Mouse (Mus musculus) CH12.LX (cell line): Measurements from ENCODE around the gene Ppm1m. TPM values are rescaled to one million over a fixed set of nuclear protein-coding genes. Genes with fewer than 3 reads are reported as not detected.

ENCODE experiments used
- DNase-seq: peaks from one replicate; pipeline ENCODE4 v3.0.0-alpha.2; 2013; ENCODE audit errors: extremely low read depth
- H3K27ac ChIP-seq: 2 replicates; pipeline ENCODE4 v1.5.1; 2012; ENCODE audit warnings: low read depth, mild to moderate bottlenecking, control low read depth, moderate library complexity; ENCODE audit not compliant: insufficient read depth
- H3K27me3 ChIP-seq: replicated peaks from 2 replicates; pipeline ENCODE3; 2012; ENCODE audit warnings: inconsistent platforms
- H3K36me3 ChIP-seq, 2 experiments: replicated peaks in 1 of 2; 2 replicates each; pipeline versions ENCODE3 to v1.6.1; 2012; ENCODE audit warnings: inconsistent platforms in 1 of 2, low read length in 1 of 2, mild to moderate bottlenecking in 1 of 2, mixed read lengths in 1 of 2, moderate library complexity in 1 of 2; ENCODE audit not compliant: control insufficient read depth in 1 of 2, insufficient read depth in 1 of 2
- H3K4me1 ChIP-seq, 2 experiments: 2 replicates each; pipeline ENCODE4 v1.6.1; 2012; ENCODE audit warnings: inconsistent platforms in 1 of 2, moderate library complexity in 1 of 2; ENCODE audit not compliant: insufficient read depth in 2 of 2, control insufficient read depth in 1 of 2
- H3K4me2 ChIP-seq: 2 replicates; pipeline ENCODE4 v1.6.1; 2012; ENCODE audit warnings: low read depth, mild to moderate bottlenecking, control low read depth; ENCODE audit not compliant: poor library complexity, insufficient read depth, severe bottlenecking
- H3K4me3 ChIP-seq, 3 experiments: fragments of 150-350 bp in 1 of 3; sonication (generic) in 1 of 3; replicated peaks in 1 of 3; 2 replicates each; pipeline versions ENCODE3 to v1.5.1; 2011 to 2012; ENCODE audit warnings: low read depth in 2 of 3, low read length in 2 of 3, mild to moderate bottlenecking in 2 of 3, moderate library complexity in 2 of 3, control low read depth in 1 of 3, improper control_type of control experiment in 1 of 3, inconsistent platforms in 1 of 3, mixed read lengths in 1 of 3; ENCODE audit not compliant: poor library complexity in 1 of 3
- H3K79me2 ChIP-seq: replicated peaks from 2 replicates; pipeline ENCODE4 v1.6.1; 2012; ENCODE audit warnings: mild to moderate bottlenecking, moderate library complexity; ENCODE audit not compliant: control insufficient read depth, poor library complexity, insufficient read depth, severe bottlenecking; ENCODE audit errors: extremely low read depth
- H3K9ac ChIP-seq: 2 replicates; pipeline ENCODE4 v1.6.1; 2012; ENCODE audit warnings: low read depth, mild to moderate bottlenecking, control low read depth, moderate library complexity; ENCODE audit not compliant: insufficient read depth
- H3K9me3 ChIP-seq: replicated peaks from 2 replicates; pipeline ENCODE3; 2012; ENCODE audit warnings: low read length, inconsistent platforms, mixed read lengths
- CHD1 ChIP-seq: IDR thresholded peaks from 2 replicates; pipeline ENCODE4 v1.6.1; 2012; ENCODE audit warnings: low read depth, low read length, improper control_type of control experiment, inconsistent platforms
- CTCF ChIP-seq, 2 experiments: IDR thresholded peaks in 1 of 2; conservative IDR thresholded peaks in 1 of 2; 2 replicates each; pipeline ENCODE4 v1.5.1; 2011 to 2012; ENCODE audit warnings: low read depth in 2 of 2, low read length in 2 of 2, improper control_type of control experiment in 1 of 2, inconsistent platforms in 1 of 2, mild to moderate bottlenecking in 1 of 2, moderate library complexity in 1 of 2
- ELF1 ChIP-seq: IDR thresholded peaks from 2 replicates; pipeline ENCODE4 v1.6.1; 2014; ENCODE audit warnings: low read depth, mild to moderate bottlenecking, inconsistent platforms, low read length, improper control_type of control experiment
- EP300 ChIP-seq: IDR thresholded peaks from 2 replicates; pipeline ENCODE4 v1.6.1; 2011; ENCODE audit warnings: low read length, improper control_type of control experiment
- ETS1 ChIP-seq: conservative IDR thresholded peaks from 2 replicates; pipeline ENCODE4 v1.6.1; 2012; ENCODE audit warnings: low read depth, mild to moderate bottlenecking, inconsistent platforms, low read length, improper control_type of control experiment, moderate library complexity
- GABPA ChIP-seq: IDR thresholded peaks from 2 replicates; pipeline ENCODE4 v1.6.1; 2012; ENCODE audit warnings: low read depth, low read length, improper control_type of control experiment, inconsistent platforms; ENCODE audit not compliant: insufficient replicate concordance
- HCFC1 ChIP-seq: IDR thresholded peaks from 2 replicates; pipeline ENCODE4 v1.6.1; 2012; ENCODE audit warnings: low read depth, mild to moderate bottlenecking, inconsistent platforms, low read length, improper control_type of control experiment
- JUN ChIP-seq: IDR thresholded peaks from 2 replicates; pipeline ENCODE4 v1.6.1; 2011; ENCODE audit warnings: low read depth, mild to moderate bottlenecking, low read length, improper control_type of control experiment, moderate library complexity; ENCODE audit not compliant: insufficient read depth
- JUND ChIP-seq: conservative IDR thresholded peaks from 2 replicates; pipeline ENCODE4 v1.6.1; 2011; ENCODE audit warnings: low read depth, low read length, improper control_type of control experiment
- MAX ChIP-seq: IDR thresholded peaks from 2 replicates; pipeline ENCODE4 v1.6.1; 2011; ENCODE audit warnings: low read length, improper control_type of control experiment
- MAZ ChIP-seq: IDR thresholded peaks from 2 replicates; pipeline ENCODE4 v1.6.1; 2012; ENCODE audit warnings: low read depth, mild to moderate bottlenecking, inconsistent platforms, low read length, improper control_type of control experiment, moderate library complexity
- MEF2A ChIP-seq: IDR thresholded peaks from 2 replicates; pipeline ENCODE4 v1.6.1; 2014; ENCODE audit warnings: low read depth, mild to moderate bottlenecking, inconsistent platforms, low read length, improper control_type of control experiment, borderline replicate concordance
- MXI1 ChIP-seq: IDR thresholded peaks from 2 replicates; pipeline ENCODE4 v1.6.1; 2011; ENCODE audit warnings: mild to moderate bottlenecking, low read depth, low read length, improper control_type of control experiment
- NELFE ChIP-seq: IDR thresholded peaks from 2 replicates; pipeline ENCODE4 v1.6.1; 2011; ENCODE audit warnings: low read depth, low read length, improper control_type of control experiment
- PAX5 ChIP-seq: IDR thresholded peaks from 2 replicates; pipeline ENCODE4 v1.6.1; 2012; ENCODE audit warnings: low read length, inconsistent platforms, mixed read lengths
- POLR2A ChIP-seq: IDR thresholded peaks from 2 replicates; pipeline ENCODE4 v1.6.1; 2011; ENCODE audit warnings: low read depth, mild to moderate bottlenecking, improper control_type of control experiment, low read length
- RAD21 ChIP-seq: IDR thresholded peaks from 2 replicates; pipeline ENCODE4 v1.6.1; 2011; ENCODE audit warnings: low read depth, mild to moderate bottlenecking, low read length, improper control_type of control experiment, moderate library complexity
- SIN3A ChIP-seq: IDR thresholded peaks from 2 replicates; pipeline ENCODE4 v1.6.1; 2012; ENCODE audit warnings: low read length, improper control_type of control experiment, inconsistent platforms
- SMC3 ChIP-seq: IDR thresholded peaks from 2 replicates; pipeline ENCODE4 v1.6.1; 2011; ENCODE audit warnings: low read depth, low read length, improper control_type of control experiment
- USF1 ChIP-seq: IDR thresholded peaks from 2 replicates; pipeline ENCODE4 v1.6.1; 2014; ENCODE audit warnings: low read depth, mild to moderate bottlenecking, inconsistent platforms, low read length, improper control_type of control experiment
- dilution Hi-C: fragments of 300-500 bp; cut with MboI; formaldehyde crosslinking; loops from 2 replicates; pipeline ENCODE4 v1.14.3; 2020; ENCODE audit warnings: low sequenced_read_pairs; ENCODE audit not compliant: extremely low pct_unique_long_range_greater_than_20kb, extremely low pct_ligation_motif_present
- in situ Hi-C: fragments of 300-500 bp; cut with MboI; formaldehyde crosslinking; loops from 3 replicates; pipeline ENCODE4 v1.14.3; 2019; ENCODE audit warnings: low sequenced_read_pairs, low pct_ligation_motif_present, low pct_unique_long_range_greater_than_20kb, mixed read lengths
- polyA plus RNA-seq: library from polyadenylated mRNA; unstranded; fragments of >175 nt; gene quantifications from 2 replicates; pipeline ENCODE4 v1.2.1, GENCODE M21; 2012; ENCODE audit warnings: low read depth; ENCODE audit not compliant: insufficient read length
- total RNA-seq, 2 experiments: library from RNA; depleted of rRNA; stranded (reverse); fragments of 300-350 nt in 1 of 2; fragments of >200 nt in 1 of 2; gene quantifications; 2 replicates each; pipeline ENCODE4 v1.2.3; 2012 to 2014

Gene Ppm1m
- total and polyA plus RNA-seq, 3 experiments: 54.7 to 111 (median 86.0) TPM

GRCm38 (mm10) chr9:106157623-106157925 is 42.0 kb downstream of the Ppm1m start:
- TF ChIP-seq MAX (no peak), NELFE (no peak), EP300 (no peak), JUND (no peak), MEF2A (no peak), ELF1 (no peak), JUN (no peak), ETS1 (no peak), GABPA (no peak), RAD21 (no peak), CHD1 (no peak), PAX5 (no peak), USF1 (no peak), POLR2A (no peak), MAZ (no peak), MXI1 (no peak), SIN3A (no peak), SMC3 (no peak)
- TF ChIP-seq, all 38 proteins: peak for 0
- Histone ChIP-seq H3K4me1 (peaks cover 0 to 8% of the 10 kb centered on the region in 2 experiments; a peak in 3 of 4 replicates), H3K79me2 (no peaks in the 10 kb centered on the region), H3K9me3 (no peaks in the 10 kb centered on the region), H3K27ac (no peak overlapping the region), H3K4me3 (no peak overlapping the region), H3K9ac (no peak overlapping the region), H3K27me3 (peaks cover 1% of the 10 kb centered on the region), H3K36me3 (peaks cover 0 to 22% of the 10 kb centered on the region in 2 experiments), H3K4me2 (no peak overlapping the region)
- in situ Hi-C loops (loop anchor here (5.0 kb wide), 1 partner anchor 55 kb away; no protein-coding TSS in a partner anchor), dilution Hi-C loops (no loop called here)
- no peak for DNase-seq

DNA sequence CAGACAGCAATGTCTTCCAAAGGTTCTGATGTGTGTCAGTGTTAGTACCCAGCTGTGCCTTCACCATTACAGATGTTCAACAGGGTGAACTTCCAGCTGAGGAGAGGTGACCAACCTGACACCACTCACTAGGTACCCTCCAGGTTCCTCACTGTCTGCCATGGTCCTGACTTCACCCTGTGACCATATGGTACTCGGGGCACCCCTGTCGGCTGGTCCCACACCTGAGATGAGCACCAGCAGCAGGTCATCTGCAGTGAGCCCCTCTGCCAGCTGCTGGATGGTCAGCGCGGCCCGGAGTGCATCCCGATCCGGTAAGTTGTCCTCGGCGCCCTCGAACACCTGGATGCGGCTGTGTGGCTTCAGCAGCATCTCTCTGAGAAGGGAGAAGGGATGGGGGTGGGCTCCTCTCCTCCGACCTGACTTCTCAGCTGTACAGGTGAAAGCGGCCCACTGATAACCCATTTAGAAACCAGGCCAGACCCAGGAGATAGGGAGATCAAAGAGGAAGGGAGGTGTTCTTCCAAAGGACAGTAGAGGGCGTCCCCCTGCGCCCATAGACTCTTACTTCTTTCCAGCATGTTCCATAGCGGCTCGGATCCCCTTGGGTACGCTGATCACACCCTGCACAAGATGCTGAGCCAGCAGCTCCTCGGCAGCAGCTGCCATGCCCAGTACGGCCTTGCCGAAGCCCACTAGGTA is 42.5 kb downstream of the Ppm1m start:
- Histone ChIP-seq H3K9ac (no peak overlapping the region), H3K4me1 (peaks cover 0 to 8% of the 10 kb centered on the region in 2 experiments; a peak in 3 of 4 replicates), H3K9me3 (no peaks in the 10 kb centered on the region), H3K79me2 (no peaks in the 10 kb centered on the region), H3K27ac (no peak overlapping the region), H3K4me3 (no peak overlapping the region), H3K27me3 (peaks cover 6% of the 10 kb centered on the region), H3K36me3 (peaks cover 0 to 22% of the 10 kb centered on the region in 2 experiments), H3K4me2 (no peak overlapping the region)
- in situ Hi-C loops: loop anchor here (5.0 kb wide), 1 partner anchor 55 kb away; no protein-coding TSS in a partner anchor
- dilution Hi-C loops: no loop called here
- TF ChIP-seq HCFC1: no peak
- TF ChIP-seq PAX5: no peak
- TF ChIP-seq SMC3: 0 out of 2 replicates have a peak, but pooled peaks have one; percentile 3
- TF ChIP-seq CTCF (conservative IDR thresholded peaks at IDR 0.05 in 1 of 2, IDR thresholded peaks at IDR 0.05 in 1 of 2; ENCODE audit: low read depth in 2 of 2, low read length in 2 of 2): peak in 1 of 2 experiments; percentile 29; a peak in 2 of 4 replicates
- no peak for DNase-seq
